Mouse (Mus musculus): Measurements from ENCODE around the gene Gm20388. TPM values are rescaled to one million over a fixed set of nuclear protein-coding genes. Genes with fewer than 3 reads are reported as not detected.

Gene Gm20388
- total RNA-seq, 1 experiment = 27.0 TPM

DNA sequence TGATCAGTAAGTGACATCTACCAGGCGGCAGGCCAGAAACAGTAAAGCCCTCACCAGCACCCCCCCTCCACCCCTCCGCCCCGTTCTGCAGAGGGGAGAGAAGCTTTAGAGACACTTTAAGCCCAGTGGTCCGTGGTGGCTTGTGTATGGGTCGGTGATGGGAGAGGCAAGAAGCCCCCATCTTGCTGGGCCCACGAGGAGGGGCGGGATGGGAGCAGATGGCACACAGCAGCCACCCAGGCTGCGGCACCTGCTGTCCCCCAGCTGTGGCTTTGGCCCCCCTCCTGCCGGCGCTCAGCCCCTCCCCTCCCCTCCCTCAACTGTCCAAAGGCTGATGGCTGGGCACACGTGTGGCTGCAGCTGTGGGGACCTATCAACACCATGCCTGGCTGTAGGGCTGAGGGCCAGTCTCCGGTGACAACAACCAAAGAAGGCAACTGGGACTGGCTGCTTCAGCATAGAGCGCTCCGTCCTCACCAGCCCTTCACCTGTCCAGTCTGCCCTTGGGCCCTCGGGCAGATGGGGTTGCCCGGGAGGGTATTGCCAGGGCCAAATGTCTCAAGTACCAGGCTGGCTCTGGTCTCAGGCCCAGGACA lies 2740.8 kb downstream of the Gm20388 start:
- Histone ChIP-seq H3K9ac (ENCODE audit: insufficient read depth, low read depth, low read length, poor library complexity, severe bottlenecking) (no peak overlapping the region), H3K27ac (ENCODE audit: insufficient read depth, low read depth, low read length, poor library complexity, severe bottlenecking) (no peak overlapping the region), H3K4me3 (ENCODE audit: insufficient read depth in 1 of 2, low read depth in 1 of 2, low read length in 2 of 2, poor library complexity in 1 of 2, severe bottlenecking in 1 of 2) (no peak overlapping the region), H3K9me3 (ENCODE audit: control insufficient read depth, insufficient read depth, low read depth, low read length) (no peaks in the 10 kb centered on the region), H3K4me1 (ENCODE audit: control insufficient read depth in 2 of 2, insufficient read depth in 2 of 2, low read length in 2 of 2, poor library complexity in 1 of 2) (peaks cover 0 to 8% of the 10 kb centered on the region in 2 experiments; a peak in 1 of 4 replicates), H3K36me3 (ENCODE audit: control insufficient read depth, insufficient read depth, low read length, poor library complexity, severe bottlenecking) (no peaks in the 10 kb centered on the region)
- no peak for DNase-seq (ENCODE audit: low read depth, low spot score)
- TF ChIP-seq CHD2 (IDR thresholded peaks at IDR 0.05; ENCODE audit: low read depth, low read length) (no peak), MAFK (IDR thresholded peaks at IDR 0.05; ENCODE audit: insufficient read depth, low read depth, low read length) (no peak), ZNF384 (IDR thresholded peaks at IDR 0.05; ENCODE audit: low read depth, low read length) (no peak), ZC3H11A (IDR thresholded peaks at IDR 0.05; ENCODE audit: borderline replicate concordance, low read depth, low read length) (no peak), HCFC1 (IDR thresholded peaks at IDR 0.05; ENCODE audit: borderline replicate concordance, insufficient read depth, low read length) (no peak)
- in situ Hi-C loops (cut with MboI; ENCODE audit: low sequenced_read_pairs in 2 of 2, unreplicated experiment in 2 of 2) = no loop called here

DNA sequence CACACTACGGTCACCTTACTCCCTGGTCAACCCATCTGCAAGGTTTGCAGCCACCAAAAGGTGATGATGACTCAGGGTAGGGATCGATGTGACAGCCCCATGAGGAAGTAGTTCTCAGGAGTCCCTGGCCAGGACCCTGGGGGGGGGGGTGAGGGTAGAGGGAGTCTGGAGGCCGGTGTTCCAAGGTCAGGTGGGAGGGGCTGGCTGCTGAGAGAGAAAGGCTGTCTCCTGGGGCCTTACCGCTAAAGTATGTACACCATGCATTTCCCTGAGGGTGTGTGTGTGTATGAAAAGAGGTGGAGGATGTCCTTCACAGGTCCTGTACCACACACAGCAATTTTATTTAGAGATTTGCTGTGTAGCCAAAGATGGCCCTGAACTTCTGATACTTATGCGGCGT lies 2742.0 kb downstream of the Gm20388 start:
- Histone ChIP-seq H3K27ac (ENCODE audit: insufficient read depth, low read depth, low read length, poor library complexity, severe bottlenecking) (no peak overlapping the region), H3K4me1 (ENCODE audit: control insufficient read depth in 2 of 2, insufficient read depth in 2 of 2, low read length in 2 of 2, poor library complexity in 1 of 2) (peaks cover 0 to 8% of the 10 kb centered on the region in 2 experiments; a peak in 1 of 4 replicates), H3K36me3 (ENCODE audit: control insufficient read depth, insufficient read depth, low read length, poor library complexity, severe bottlenecking) (no peaks in the 10 kb centered on the region), H3K9ac (ENCODE audit: insufficient read depth, low read depth, low read length, poor library complexity, severe bottlenecking) (no peak overlapping the region), H3K4me3 (ENCODE audit: insufficient read depth in 1 of 2, low read depth in 1 of 2, low read length in 2 of 2, poor library complexity in 1 of 2, severe bottlenecking in 1 of 2) (no peak overlapping the region), H3K9me3 (ENCODE audit: control insufficient read depth, insufficient read depth, low read depth, low read length) (no peaks in the 10 kb centered on the region)
- in situ Hi-C loops (cut with MboI; ENCODE audit: low sequenced_read_pairs in 2 of 2, unreplicated experiment in 2 of 2) = no loop called here
- TF ChIP-seq ZNF384 (IDR thresholded peaks at IDR 0.05; ENCODE audit: low read depth, low read length) (no peak), ZC3H11A (IDR thresholded peaks at IDR 0.05; ENCODE audit: borderline replicate concordance, low read depth, low read length) (no peak), HCFC1 (IDR thresholded peaks at IDR 0.05; ENCODE audit: borderline replicate concordance, insufficient read depth, low read length) (no peak), MAFK (IDR thresholded peaks at IDR 0.05; ENCODE audit: insufficient read depth, low read depth, low read length) (no peak), CHD2 (IDR thresholded peaks at IDR 0.05; ENCODE audit: low read depth, low read length) (no peak)
- no peak for DNase-seq (ENCODE audit: low read depth, low spot score)

DNA sequence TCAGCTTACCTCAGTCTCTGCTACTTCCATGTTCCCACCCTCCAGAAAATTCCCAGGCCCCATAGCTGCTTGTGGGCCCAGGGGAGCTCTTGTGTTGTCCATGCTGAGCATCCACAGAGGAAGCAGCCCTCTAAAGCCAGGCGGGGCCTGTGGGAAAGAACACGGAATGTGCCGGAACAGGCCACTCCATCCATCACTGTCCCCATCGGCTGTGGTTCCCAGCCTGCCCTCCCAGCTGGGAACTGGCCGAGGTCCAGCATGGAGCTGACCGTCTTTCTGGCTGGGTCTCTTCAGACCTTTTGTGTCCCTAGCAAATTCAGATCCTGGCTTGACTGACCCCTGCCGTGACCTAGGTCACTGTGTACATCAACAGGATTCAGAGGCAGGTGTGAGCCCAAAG lies 2744.1 kb downstream of the Gm20388 start:
- Histone ChIP-seq H3K9me3 (ENCODE audit: control insufficient read depth, insufficient read depth, low read depth, low read length) (no peaks in the 10 kb centered on the region), H3K9ac (ENCODE audit: insufficient read depth, low read depth, low read length, poor library complexity, severe bottlenecking) (no peak overlapping the region), H3K27ac (ENCODE audit: insufficient read depth, low read depth, low read length, poor library complexity, severe bottlenecking) (no peak overlapping the region), H3K4me1 (ENCODE audit: control insufficient read depth in 2 of 2, insufficient read depth in 2 of 2, low read length in 2 of 2, poor library complexity in 1 of 2) (peaks cover 0 to 8% of the 10 kb centered on the region in 2 experiments; a peak in 1 of 4 replicates), H3K4me3 (ENCODE audit: insufficient read depth in 1 of 2, low read depth in 1 of 2, low read length in 2 of 2, poor library complexity in 1 of 2, severe bottlenecking in 1 of 2) (no peak overlapping the region), H3K36me3 (ENCODE audit: control insufficient read depth, insufficient read depth, low read length, poor library complexity, severe bottlenecking) (no peaks in the 10 kb centered on the region)
- TF ChIP-seq MAFK (IDR thresholded peaks at IDR 0.05; ENCODE audit: insufficient read depth, low read depth, low read length) = no peak
- no peak for TF ChIP-seq ZC3H11A (IDR thresholded peaks at IDR 0.05; ENCODE audit: borderline replicate concordance, low read depth, low read length)
- no peak for TF ChIP-seq ZNF384 (IDR thresholded peaks at IDR 0.05; ENCODE audit: low read depth, low read length)
- TF ChIP-seq HCFC1 (IDR thresholded peaks at IDR 0.05; ENCODE audit: borderline replicate concordance, insufficient read depth, low read length) = no peak
- no peak for TF ChIP-seq CHD2 (IDR thresholded peaks at IDR 0.05; ENCODE audit: low read depth, low read length)
- in situ Hi-C loops (cut with MboI; ENCODE audit: low sequenced_read_pairs in 2 of 2, unreplicated experiment in 2 of 2) = no loop called here
- DNase-seq (ENCODE audit: low read depth, low spot score) = no peak

DNA sequence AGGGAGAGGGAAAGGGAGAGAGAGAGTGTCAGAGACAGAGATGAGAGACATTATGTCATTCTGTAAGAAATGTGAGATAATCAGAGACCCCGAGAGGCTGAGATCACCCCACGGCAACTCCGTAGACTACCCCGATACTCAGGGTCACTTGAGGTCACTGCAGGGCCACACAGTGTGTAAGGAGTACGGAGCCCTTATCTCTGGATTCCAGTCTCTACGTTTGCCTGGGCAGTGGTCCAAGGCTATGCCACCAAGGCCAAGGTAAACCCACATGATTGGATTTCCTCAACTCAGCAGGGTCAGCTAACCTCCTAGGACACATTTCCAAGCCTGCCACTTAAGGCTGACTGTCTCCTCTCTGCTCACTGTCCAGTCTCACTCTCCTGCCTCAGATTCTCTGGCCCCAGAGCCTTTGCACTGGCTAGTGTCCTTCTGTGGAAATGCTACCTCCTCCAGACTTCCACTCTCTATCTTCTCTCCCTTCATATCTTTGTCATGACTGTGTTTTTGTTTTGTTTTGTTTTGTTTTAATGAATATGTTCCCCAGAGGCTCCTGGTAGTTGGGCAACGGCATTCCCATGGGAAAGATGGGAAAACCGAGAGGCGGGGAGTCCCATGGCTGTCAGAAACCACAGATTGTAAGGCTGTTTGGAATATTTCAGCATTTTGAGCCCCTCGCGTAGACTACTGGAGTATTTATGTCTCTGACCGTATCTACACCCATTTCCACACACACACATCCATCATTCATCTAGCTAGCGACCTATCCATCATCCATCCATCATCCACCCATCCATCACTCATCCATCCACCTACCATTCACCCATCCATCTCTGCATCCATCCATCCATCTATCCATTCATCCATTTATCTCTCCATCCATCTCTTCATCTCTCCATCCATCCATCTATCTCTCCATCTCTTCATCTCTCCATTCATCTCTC lies 2745.7 kb downstream of the Gm20388 start:
- no peak for DNase-seq (ENCODE audit: low read depth, low spot score)
- no peak overlapping the region for H3K9ac ChIP-seq (ENCODE audit: insufficient read depth, low read depth, low read length, poor library complexity, severe bottlenecking)
- in situ Hi-C loops (cut with MboI; ENCODE audit: low sequenced_read_pairs in 2 of 2, unreplicated experiment in 2 of 2) = no loop called here
- no peaks in the 10 kb centered on the region for H3K36me3 ChIP-seq (ENCODE audit: control insufficient read depth, insufficient read depth, low read length, poor library complexity, severe bottlenecking)
- peaks cover 0 to 8% of the 10 kb centered on the region in 2 experiments; a peak in 1 of 4 replicates for H3K4me1 ChIP-seq (ENCODE audit: control insufficient read depth in 2 of 2, insufficient read depth in 2 of 2, low read length in 2 of 2, poor library complexity in 1 of 2)
- no peak overlapping the region for H3K4me3 ChIP-seq (ENCODE audit: insufficient read depth in 1 of 2, low read depth in 1 of 2, low read length in 2 of 2, poor library complexity in 1 of 2, severe bottlenecking in 1 of 2)
- no peak overlapping the region for H3K27ac ChIP-seq (ENCODE audit: insufficient read depth, low read depth, low read length, poor library complexity, severe bottlenecking)
- no peak for TF ChIP-seq ZC3H11A (IDR thresholded peaks at IDR 0.05; ENCODE audit: borderline replicate concordance, low read depth, low read length)
- no peak for TF ChIP-seq CHD2 (IDR thresholded peaks at IDR 0.05; ENCODE audit: low read depth, low read length)
- H3K9me3 ChIP-seq (ENCODE audit: control insufficient read depth, insufficient read depth, low read depth, low read length) = no peaks in the 10 kb centered on the region
